Mouse (Mus musculus) kidney, adult 2 months (tissue): ENCODE results near the gene Ifitm2.

ENCODE experiments used
- CTCF ChIP-seq: fragments of 200-500 bp; conservative IDR thresholded peaks from 2 replicates; pipeline ENCODE4 v1.5.1; 2011; ENCODE audit warnings: low read depth, mild to moderate bottlenecking, control low read depth, low read length, moderate library complexity, mixed read lengths; ENCODE audit not compliant: insufficient read depth, insufficient read length
- POLR2A ChIP-seq: fragments of 200-500 bp; IDR thresholded peaks from one replicate; pipeline ENCODE4 v1.6.1; 2011; ENCODE audit warnings: low read depth, low read length, control low read depth

- TF ChIP-seq CTCF, result no peak
- TF ChIP-seq POLR2A, result no peak
Measured at GRCm38 (mm10) chr7:140990185-140990584, 34.4 kb upstream of the Ifitm2 start.
